Mouse (Mus musculus): ENCODE measurements around the gene Cdx4.
A peak's percentile ranks its signal among the peaks of the same experiment; 100 is the strongest.

The Cdx4 gene

GRCm38 (mm10) chrX:103321146-103321545 lies at the start of gene Cdx4:
Cdx4 (plus strand) TSS chrX:103321398.
- no peak for DNase-seq (ENCODE audit: extremely low spot score, low read depth, low spot score)

DNA sequence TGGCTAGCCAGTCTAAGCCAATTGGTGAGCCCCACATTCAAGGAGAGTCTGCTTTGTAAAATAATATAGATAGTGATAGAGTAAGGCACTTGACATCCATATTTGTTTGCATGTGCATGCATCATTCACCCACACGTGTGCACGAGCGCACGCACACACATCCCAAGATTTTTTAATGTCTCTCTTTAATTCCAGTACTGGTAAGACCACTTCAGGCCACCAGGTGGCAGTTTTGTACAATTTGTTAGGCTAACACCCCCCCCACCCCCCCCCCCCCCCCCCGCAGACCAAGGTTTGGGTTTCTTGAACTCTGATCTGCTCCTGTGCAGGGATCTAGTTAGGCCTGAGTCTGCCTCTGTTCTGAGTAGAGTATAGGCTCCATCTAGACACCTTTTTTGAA lies 46.9 kb upstream of the Cdx4 start:
- DNase-seq (ENCODE audit: extremely low spot score, low read depth, low spot score): no peak

DNA sequence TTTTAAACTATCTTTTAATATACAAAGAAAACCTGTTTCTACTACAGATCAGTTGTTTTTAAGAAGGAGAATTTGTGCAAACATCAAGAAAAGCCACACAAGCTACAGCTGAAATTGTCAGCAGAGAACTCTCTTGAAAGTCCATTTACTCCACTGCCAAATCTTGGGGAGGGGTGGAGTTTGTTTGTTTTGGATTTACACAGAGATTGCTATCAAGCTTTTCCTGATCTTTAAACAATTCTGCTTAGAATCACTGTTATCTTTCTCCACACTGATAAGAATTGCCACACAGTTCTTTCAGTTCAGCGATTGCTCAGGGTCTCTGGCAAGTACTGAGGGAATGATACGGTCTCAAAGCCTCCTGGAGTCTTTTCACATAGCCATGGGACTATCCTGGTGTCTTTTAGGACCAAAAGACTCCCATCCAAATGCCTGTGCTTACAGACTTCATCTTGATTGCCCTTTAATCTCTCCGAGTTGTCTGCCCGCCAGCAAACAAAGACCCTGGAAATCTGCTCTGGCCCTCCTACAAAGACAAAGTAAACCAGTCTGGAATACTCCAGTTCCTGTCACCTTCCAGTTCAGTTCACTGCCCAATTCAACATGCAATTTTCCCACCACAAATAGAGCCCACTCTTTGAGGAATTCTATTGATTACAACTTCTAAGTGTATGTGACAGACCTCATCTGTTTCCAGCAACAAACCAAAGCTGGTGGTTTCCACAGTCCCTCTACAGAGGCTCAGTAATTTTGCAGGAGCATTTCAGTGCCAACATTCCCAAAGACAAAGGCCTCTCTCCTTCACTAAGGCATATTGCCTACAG lies 34.1 kb upstream of the Cdx4 start:
- DNase-seq (ENCODE audit: extremely low spot score, low read depth, low spot score): no peak

GRCm38 (mm10) chrX:103287846-103288377 lies 33.3 kb upstream of the Cdx4 start:
- DNase-seq (ENCODE audit: extremely low spot score, low read depth, low spot score): no peak

DNA sequence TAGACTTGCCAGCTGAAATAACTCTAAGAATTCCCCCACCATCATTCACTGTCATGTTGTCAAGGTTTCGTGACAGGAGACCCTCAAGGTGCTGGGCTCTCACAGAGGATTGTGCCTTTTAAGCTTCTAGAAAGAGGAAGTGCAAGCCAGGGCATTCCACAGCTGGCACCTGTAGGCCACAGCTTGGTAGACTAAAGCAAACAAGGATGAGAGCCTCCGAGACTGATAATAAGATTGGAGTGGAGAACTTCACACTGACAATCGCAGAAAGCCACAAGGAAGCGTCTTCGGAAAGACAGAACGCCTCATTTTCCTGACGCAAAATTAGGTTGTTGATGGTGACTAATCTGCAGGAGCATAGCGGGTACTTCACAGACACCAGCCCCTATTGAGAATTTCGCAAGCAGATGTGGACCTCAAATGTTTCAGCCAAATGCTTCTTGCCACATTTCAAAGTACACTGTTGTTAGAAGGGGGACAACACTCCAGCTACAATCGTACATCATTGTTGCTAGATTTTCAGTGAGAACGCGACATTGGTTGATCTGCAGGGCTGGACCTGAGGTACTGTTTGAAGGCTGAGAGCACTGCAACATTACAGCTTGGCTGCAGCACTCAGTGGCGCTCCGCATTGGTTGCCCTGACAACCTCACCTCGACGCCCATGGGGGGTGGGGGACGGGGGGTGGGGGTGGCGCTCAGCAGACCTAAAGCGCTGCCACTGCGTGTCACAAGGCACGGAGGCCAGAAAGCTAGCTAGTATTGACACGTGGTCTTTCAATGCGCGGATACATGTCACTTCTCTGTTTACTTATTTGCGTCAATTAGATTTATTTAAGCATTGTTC lies 32.5 kb upstream of the Cdx4 start:
- DNase-seq (ENCODE audit: extremely low spot score, low read depth, low spot score): no peak

- DNase-seq (ENCODE audit: extremely low spot score, low read depth, low spot score): no peak
Observed at GRCm38 (mm10) chrX:103298937-103299336, 22.3 kb upstream of the Cdx4 start.

DNA sequence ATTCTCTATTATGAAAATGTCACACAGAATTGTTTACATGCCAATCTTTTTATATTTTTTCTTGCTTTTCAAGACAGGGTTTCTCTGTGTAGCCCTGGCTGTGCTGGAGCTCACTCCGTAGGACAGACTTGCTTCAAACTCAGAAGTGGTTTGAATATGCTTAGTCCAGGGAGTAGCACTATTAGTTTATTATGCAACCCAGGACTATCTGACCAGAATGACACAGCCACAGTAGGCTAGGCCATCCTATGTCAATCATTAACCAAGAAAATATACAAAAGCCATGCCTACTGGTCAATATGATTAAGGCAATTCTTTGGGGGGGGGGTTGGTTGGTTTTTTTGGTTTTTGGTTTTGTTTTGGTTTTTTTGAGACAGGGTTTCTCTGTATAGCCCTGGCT lies 12.9 kb upstream of the Cdx4 start:
- DNase-seq (ENCODE audit: extremely low spot score, low read depth, low spot score): no peak

- DNase-seq (ENCODE audit: extremely low spot score, low read depth, low spot score): no peak
Observed at GRCm38 (mm10) chrX:103311723-103312122, 9.5 kb upstream of the Cdx4 start.

DNA sequence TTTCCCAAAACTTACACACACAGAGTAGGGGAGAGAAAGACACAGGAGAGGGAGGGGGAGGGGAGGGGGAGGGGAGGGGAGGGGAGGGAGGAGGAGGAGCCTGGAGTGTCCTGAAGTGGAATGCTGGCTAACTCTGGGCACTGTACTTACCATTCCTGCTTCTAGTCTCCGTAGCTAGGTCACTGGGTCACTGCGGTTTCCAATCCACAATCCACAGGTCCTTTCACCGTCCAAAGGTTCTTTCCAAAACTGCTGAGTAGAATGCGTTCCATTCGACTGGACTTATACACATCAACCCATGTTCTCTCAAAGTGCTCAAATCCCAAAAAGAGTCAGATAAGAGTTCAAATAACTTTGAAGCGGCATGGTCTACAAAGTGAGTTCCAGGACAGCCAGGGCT lies 7.1 kb upstream of the Cdx4 start:
- DNase-seq (ENCODE audit: extremely low spot score, low read depth, low spot score): no peak

GRCm38 (mm10) chrX:103325900-103326299 lies 4.7 kb downstream of the Cdx4 start:
- DNase-seq (ENCODE audit: extremely low spot score, low read depth, low spot score): no peak

DNA sequence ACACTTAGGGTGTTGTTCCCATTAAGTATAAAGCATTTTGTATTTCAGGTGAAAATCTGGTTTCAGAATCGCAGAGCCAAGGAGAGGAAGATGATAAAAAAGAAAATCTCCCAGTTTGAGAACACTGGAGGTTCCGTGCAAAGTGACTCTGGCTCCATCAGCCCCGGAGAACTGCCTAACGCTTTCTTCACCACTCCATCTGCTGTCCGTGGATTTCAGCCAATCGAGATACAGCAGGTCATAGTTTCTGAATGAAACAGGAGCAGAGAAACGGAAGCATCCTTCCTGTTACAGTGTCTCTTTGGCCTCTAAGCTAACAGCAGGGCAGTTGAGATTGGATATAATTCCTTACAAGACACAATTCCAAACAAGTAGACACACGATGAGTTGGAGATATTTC lies 8.2 kb downstream of the Cdx4 start:
- DNase-seq (ENCODE audit: extremely low spot score, low read depth, low spot score): no peak

- no peak for DNase-seq (ENCODE audit: extremely low spot score, low read depth, low spot score)
Observed at GRCm38 (mm10) chrX:103331125-103331858, 10.1 kb downstream of the Cdx4 start.

- no peak for DNase-seq (ENCODE audit: extremely low spot score, low read depth, low spot score)
Observed at GRCm38 (mm10) chrX:103341369-103342113, 20.3 kb downstream of the Cdx4 start.

DNA sequence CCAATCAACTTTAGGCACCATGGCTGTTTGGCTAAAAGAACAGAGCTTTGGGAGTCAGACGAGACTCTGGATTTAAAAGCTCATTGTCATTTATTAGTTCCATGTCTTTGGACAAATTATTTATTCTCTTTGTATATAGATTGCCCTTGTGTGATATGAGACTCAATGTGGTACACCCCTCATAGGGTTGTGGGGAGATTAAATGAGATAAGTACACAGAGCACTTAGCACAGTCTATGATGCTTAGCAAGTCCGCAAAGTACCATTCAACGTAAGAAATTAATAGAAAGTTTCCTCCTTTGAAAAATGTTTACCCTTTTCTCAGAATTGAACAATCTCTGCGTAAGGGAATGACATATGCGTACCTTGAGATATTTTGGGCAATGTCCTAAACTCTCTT lies 34.6 kb downstream of the Cdx4 start:
- no peak for DNase-seq (ENCODE audit: extremely low spot score, low read depth, low spot score)

- DNase-seq (ENCODE audit: extremely low spot score, low read depth, low spot score): peak; percentile 16
Observed at GRCm38 (mm10) chrX:103356287-103356686, 35.1 kb downstream of the Cdx4 start, which contains the start of gene Chic1. Chic1 (plus strand) TSS chrX:103356476.

DNA sequence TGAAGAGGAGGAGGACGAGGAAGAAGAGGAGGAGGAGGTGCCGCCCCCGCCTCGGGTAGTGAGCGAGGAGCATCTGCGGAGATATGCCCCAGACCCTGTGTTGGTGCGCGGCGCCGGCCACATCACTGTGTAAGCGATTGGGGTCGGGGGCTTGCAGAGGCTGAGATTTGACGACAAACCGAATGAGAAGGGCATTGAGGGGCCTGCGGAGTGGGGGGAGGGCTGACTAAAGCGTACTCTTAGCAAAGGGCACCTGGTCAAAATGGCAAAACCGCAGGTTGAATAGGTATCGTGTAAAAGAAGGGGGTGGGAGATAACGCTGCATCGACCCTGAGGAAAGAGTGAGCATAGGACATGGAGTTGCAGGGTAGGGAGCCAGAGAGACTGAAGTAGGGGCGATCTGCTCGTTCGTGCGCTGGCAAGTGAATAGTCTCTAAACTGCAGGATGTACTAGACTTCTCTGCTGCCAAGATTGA lies 35.6 kb downstream of the Cdx4 start:
- DNase-seq (ENCODE audit: extremely low spot score, low read depth, low spot score): no peak

DNA sequence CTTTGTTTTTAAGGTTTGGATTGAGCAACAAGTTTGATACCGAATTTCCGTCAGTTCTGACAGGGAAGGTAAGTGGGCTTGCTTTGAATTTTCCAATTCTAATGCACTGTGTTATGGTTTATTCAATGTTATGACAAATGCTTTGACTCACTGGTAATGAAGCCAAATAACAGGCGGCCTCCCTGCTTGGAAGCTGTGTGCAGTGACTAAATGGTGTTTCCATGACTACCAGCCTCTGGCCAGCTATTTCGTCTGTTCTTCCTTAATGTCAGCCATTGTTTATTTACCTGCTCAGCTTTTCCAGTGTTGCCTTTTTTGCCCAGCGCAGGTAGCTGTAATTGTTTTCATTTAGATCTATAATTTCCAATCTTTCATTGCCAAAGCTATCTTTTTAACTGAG lies 45.0 kb downstream of the Cdx4 start:
- DNase-seq (ENCODE audit: extremely low spot score, low read depth, low spot score): no peak

- no peak for DNase-seq (ENCODE audit: extremely low spot score, low read depth, low spot score)
Observed at GRCm38 (mm10) chrX:103368650-103369049, 47.5 kb downstream of the Cdx4 start.

- no peak for DNase-seq (ENCODE audit: extremely low spot score, low read depth, low spot score)
Observed at GRCm38 (mm10) chrX:103371221-103371620, 50.0 kb downstream of the Cdx4 start.

- DNase-seq (ENCODE audit: extremely low spot score, low read depth, low spot score): no peak
Observed at GRCm38 (mm10) chrX:103371627-103372026, 50.4 kb downstream of the Cdx4 start.

Measured in hindlimb bud, embryonic 11.5 days (tissue).